Comparison of ENCODE assay signal across 24 mouse cellular contexts in genomic region chr2:20377026-20377425, GRCm38 (mm10).
"Had no signal": no experiment of that assay in that cellular context is flagged by ENCODE, and none has a peak within 500 bp of the region (broad histone marks: within the 10 kb centered on the region; RNA-seq: fewer than 3 reads in every experiment).

No protein-coding gene starts in this region.

- H3K36me3 ChIP-seq: limb, embryonic 12.5 days; limb, embryonic 15.5 days; liver, embryonic 13.5 days; midbrain, embryonic 12.5 days; midbrain, embryonic 15.5 days; neural tube, embryonic 13.5 days had no signal

- H3K27ac ChIP-seq: kidney, postnatal 0 days; layer of hippocampus, adult 2 months; left cerebral cortex, adult 2 months; limb, embryonic 12.5 days; limb, embryonic 15.5 days; liver, embryonic 13.5 days; midbrain, embryonic 12.5 days; midbrain, embryonic 15.5 days; neural tube, embryonic 13.5 days; stomach, postnatal 0 days had no signal

- H3K4me3 ChIP-seq: layer of hippocampus, adult 2 months; left cerebral cortex, adult 2 months; limb, embryonic 12.5 days; limb, embryonic 15.5 days; liver, embryonic 13.5 days; midbrain, embryonic 12.5 days; midbrain, embryonic 15.5 days; myocyte; neural tube, embryonic 13.5 days had no signal

- H3K9me3 ChIP-seq: limb, embryonic 12.5 days; limb, embryonic 15.5 days; liver, embryonic 13.5 days; midbrain, embryonic 12.5 days; midbrain, embryonic 15.5 days; neural tube, embryonic 13.5 days had no signal

- H3K27me3 ChIP-seq: limb, embryonic 12.5 days; limb, embryonic 15.5 days; liver, embryonic 13.5 days; midbrain, embryonic 12.5 days; midbrain, embryonic 15.5 days; neural tube, embryonic 13.5 days had no signal

- ATAC-seq: intestine, postnatal 0 days; lung, postnatal 0 days; midbrain, embryonic 15.5 days had no signal

- H3K4me1 ChIP-seq: limb, embryonic 12.5 days; limb, embryonic 15.5 days; liver, embryonic 13.5 days; midbrain, embryonic 12.5 days; midbrain, embryonic 15.5 days; neural tube, embryonic 13.5 days had no signal

- H3K9ac ChIP-seq: limb, embryonic 12.5 days; limb, embryonic 15.5 days; liver, embryonic 13.5 days; midbrain, embryonic 12.5 days; midbrain, embryonic 15.5 days; neural tube, embryonic 13.5 days had no signal

- H3K4me2 ChIP-seq: limb, embryonic 12.5 days; limb, embryonic 15.5 days; liver, embryonic 13.5 days; midbrain, embryonic 12.5 days; midbrain, embryonic 15.5 days; neural tube, embryonic 13.5 days had no signal

- DNase-seq: kidney, adult 8-10 months; kidney, postnatal 25 days; layer of hippocampus, adult 9-11 months; liver, embryonic 13.5 days; lung, adult 2 months; lung, postnatal 36 days; right cerebral cortex, adult 18-20 months; right cerebral cortex, postnatal 14 days; right cerebral cortex, postnatal 4 days; thymus, adult 2 months; thymus, postnatal 14 days; thymus, postnatal 4 days had no signal
